Mouse (Mus musculus) small intestine, adult 2 months (tissue): ENCODE measurements around the gene Ptprj.

Experiments
- CTCF ChIP-seq: fragments of 200-500 bp; IDR thresholded peaks from 2 replicates; pipeline ENCODE4 v1.5.1; 2012; ENCODE audit warnings: low read depth, mild to moderate bottlenecking, control low read depth, inconsistent platforms, low read length, moderate library complexity, mixed read lengths; ENCODE audit not compliant: insufficient replicate concordance, insufficient read length; ENCODE audit errors: extremely low read depth
- POLR2A ChIP-seq: fragments of 200-500 bp; IDR thresholded peaks from 2 replicates; pipeline ENCODE4 v1.6.1; 2012; ENCODE audit warnings: low read depth, mild to moderate bottlenecking, control low read depth, inconsistent platforms, low read length, moderate library complexity

DNA sequence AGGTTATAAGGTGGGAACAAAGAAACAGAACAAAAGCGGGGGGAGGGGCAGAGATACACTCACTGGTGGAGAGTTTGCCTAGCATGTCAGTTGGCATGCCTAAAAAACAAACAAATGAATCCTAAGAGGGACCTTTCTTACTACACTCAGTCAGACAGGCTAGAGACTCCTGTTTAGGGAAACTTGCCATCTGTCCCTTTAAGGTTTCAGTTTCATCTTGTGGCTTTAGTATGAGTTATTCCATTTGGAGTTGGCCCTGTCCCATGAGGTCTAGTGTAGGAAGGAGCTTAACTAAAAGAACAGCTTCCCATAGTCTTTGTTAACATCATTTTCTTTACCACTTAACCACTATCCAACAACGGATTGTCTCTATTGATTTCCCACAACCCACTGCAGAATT, 32.6 kb upstream of the Ptprj start:
- TF ChIP-seq POLR2A (no peak), CTCF (no peak)
